Mouse (Mus musculus) kidney, adult 2 months (tissue): ENCODE measurements around the gene Kirrel2. TPM values are rescaled to one million over a fixed set of nuclear protein-coding genes. Genes with fewer than 3 reads are reported as not detected.

Source experiments
- DNase-seq: peaks from one replicate; pipeline ENCODE4 v3.0.0; 2021
- H3K27ac ChIP-seq: fragments of 200-500 bp; 2 replicates; pipeline ENCODE4 v1.5.1; 2012; ENCODE audit warnings: low read depth, low read length, control low read depth, inconsistent platforms; ENCODE audit not compliant: insufficient read depth
- H3K27me3 ChIP-seq: fragments of 200-500 bp; replicated peaks from 2 replicates; pipeline ENCODE4 v1.6.1; 2012; ENCODE audit warnings: mild to moderate bottlenecking, moderate library complexity, low read length, inconsistent platforms; ENCODE audit not compliant: control insufficient read depth, insufficient read depth
- H3K36me3 ChIP-seq: fragments of 200-500 bp; 2 replicates; pipeline ENCODE4 v1.6.1; 2012; ENCODE audit warnings: mild to moderate bottlenecking, moderate library complexity, low read length, inconsistent platforms; ENCODE audit not compliant: control insufficient read depth, insufficient read depth
- H3K4me1 ChIP-seq: fragments of 200-500 bp; 2 replicates; pipeline ENCODE4 v1.6.1; 2011; ENCODE audit warnings: low read length; ENCODE audit not compliant: control insufficient read depth, insufficient read depth
- H3K4me3 ChIP-seq: fragments of 200-500 bp; 2 replicates; pipeline ENCODE4 v1.5.1; 2011; ENCODE audit warnings: mild to moderate bottlenecking, low read depth, low read length, control low read depth; ENCODE audit not compliant: insufficient read depth
- CTCF ChIP-seq: fragments of 200-500 bp; conservative IDR thresholded peaks from 2 replicates; pipeline ENCODE4 v1.5.1; 2011; ENCODE audit warnings: low read depth, mild to moderate bottlenecking, control low read depth, low read length, moderate library complexity, mixed read lengths; ENCODE audit not compliant: insufficient read depth, insufficient read length
- POLR2A ChIP-seq: fragments of 200-500 bp; IDR thresholded peaks from one replicate; pipeline ENCODE4 v1.6.1; 2011; ENCODE audit warnings: low read depth, low read length, control low read depth
- WGBS: fragments of 180-500 bp; shearing (Covaris S2); methylation state at CpG from one replicate; pipeline ENCODE4 v1.1.7; 2018; 5-methylcytosine and 5-hydroxymethylcytosine counted together
- polyA plus RNA-seq: library from polyadenylated mRNA; depleted of rRNA; stranded (reverse); fragments of >200 nt; gene quantifications from 2 replicates; pipeline ENCODE4 v1.2.3, GENCODE M21; 2012; rRNA removed

Gene Kirrel2
- polyA plus RNA-seq, 1 experiment = 0.30 TPM

- Histone ChIP-seq H3K36me3 (no peaks in the 10 kb centered on the region), H3K27ac (no peak overlapping the region), H3K27me3 (no peaks in the 10 kb centered on the region), H3K4me1 (no peaks in the 10 kb centered on the region), H3K4me3 (no peak overlapping the region)
- DNase-seq = no peak
- WGBS = 51% methylated on average over 4 of the region's 4 CpGs
- no peak for TF ChIP-seq CTCF
- TF ChIP-seq POLR2A = no peak
Measured at GRCm38 (mm10) chr7:30412735-30413147, 44.7 kb downstream of the Kirrel2 start.

- no peak for TF ChIP-seq CTCF
- no peak for TF ChIP-seq POLR2A
- no peak for DNase-seq
- Histone ChIP-seq H3K36me3 (no peaks in the 10 kb centered on the region), H3K4me1 (no peaks in the 10 kb centered on the region), H3K4me3 (no peak overlapping the region), H3K27me3 (no peaks in the 10 kb centered on the region; the same call in 1 of the 2 replicates), H3K27ac (no peak overlapping the region)
- WGBS = 76% methylated on average over 3 of the region's 3 CpGs
Measured at GRCm38 (mm10) chr7:30411023-30411422, 46.5 kb downstream of the Kirrel2 start.

- no peak for DNase-seq
- WGBS = 29% methylated on average over 2 of the region's 2 CpGs
- no peak overlapping the region for H3K27ac ChIP-seq
- TF ChIP-seq POLR2A (no peak), CTCF (no peak)
- no peaks in the 10 kb centered on the region for H3K4me1 ChIP-seq
- H3K4me3 ChIP-seq = no peak overlapping the region
- H3K27me3 ChIP-seq = no peaks in the 10 kb centered on the region; the same call in 1 of the 2 replicates
- H3K36me3 ChIP-seq = no peaks in the 10 kb centered on the region
Measured at GRCm38 (mm10) chr7:30409789-30410188, 47.7 kb downstream of the Kirrel2 start.

DNA sequence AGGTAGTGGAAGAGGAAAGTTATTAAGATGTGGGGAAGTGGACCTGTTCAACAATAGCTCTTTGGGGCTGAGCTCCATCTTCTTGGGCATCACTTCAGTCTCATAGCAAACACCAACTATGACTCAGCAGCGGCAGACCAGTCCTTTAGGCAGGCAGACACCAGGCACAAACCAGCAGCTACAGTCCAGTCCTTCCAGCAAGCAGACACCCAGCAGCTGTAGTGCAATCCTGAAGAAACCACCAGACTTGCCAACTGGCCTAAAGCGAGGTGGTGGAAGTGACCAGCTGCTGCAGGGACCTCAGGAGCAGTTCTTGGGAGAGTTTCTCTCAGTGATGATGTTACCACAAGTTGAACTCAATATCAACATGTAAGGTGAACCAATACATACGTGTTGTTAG lies 48.9 kb downstream of the Kirrel2 start:
- DNase-seq = no peak
- Histone ChIP-seq H3K36me3 (no peaks in the 10 kb centered on the region), H3K27me3 (no peaks in the 10 kb centered on the region; the same call in 1 of the 2 replicates), H3K4me1 (no peaks in the 10 kb centered on the region), H3K4me3 (no peak overlapping the region), H3K27ac (no peak overlapping the region)
- WGBS = 85% methylated on average over 3 of the region's 3 CpGs
- TF ChIP-seq CTCF (no peak), POLR2A (no peak)

DNA sequence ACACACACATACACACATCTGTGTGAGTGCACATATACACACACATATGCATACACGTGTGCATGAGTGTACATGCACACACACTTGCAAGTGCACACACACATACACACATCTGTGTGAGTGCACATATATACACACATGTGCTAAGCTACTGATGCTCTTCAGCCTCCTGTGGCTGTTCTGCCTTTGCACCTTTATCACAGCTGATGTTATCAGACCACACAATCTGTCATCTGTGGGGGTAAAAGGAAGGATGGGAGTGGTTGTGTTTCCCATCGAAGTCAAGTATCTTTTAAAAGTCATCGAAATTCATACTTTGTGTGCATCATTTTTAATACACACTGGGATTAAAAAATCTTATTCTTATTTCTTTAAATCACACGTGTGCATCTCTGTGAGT lies 55.1 kb downstream of the Kirrel2 start:
- TF ChIP-seq CTCF = no peak
- TF ChIP-seq POLR2A = no peak
- no peak overlapping the region for H3K27ac ChIP-seq
- no peaks in the 10 kb centered on the region for H3K36me3 ChIP-seq
- no peaks in the 10 kb centered on the region for H3K27me3 ChIP-seq
- no peak overlapping the region for H3K4me3 ChIP-seq
- DNase-seq = no peak
- 69% methylated on average over 4 of the region's 4 CpGs for WGBS
- H3K4me1 ChIP-seq = no peaks in the 10 kb centered on the region

GRCm38 (mm10) chr7:30399671-30400070 lies 57.8 kb downstream of the Kirrel2 start:
- DNase-seq = no peak
- H3K4me3 ChIP-seq = no peak overlapping the region
- H3K4me1 ChIP-seq = no peaks in the 10 kb centered on the region
- H3K27ac ChIP-seq = no peak overlapping the region
- WGBS = 31% methylated on average over 7 of the region's 7 CpGs
- no peaks in the 10 kb centered on the region for H3K36me3 ChIP-seq
- H3K27me3 ChIP-seq = no peaks in the 10 kb centered on the region
- TF ChIP-seq POLR2A (no peak), CTCF (no peak)

Other genes starting within 250 kb of the Kirrel2 start
- gene Polr2i, start 225.7 kb downstream of the Kirrel2 start, polyA plus RNA-seq = 187 and 196 TPM in 2 replicates
- 51.8 and 72.2 TPM in 2 replicates for gene Tbcb, start 225.4 kb downstream of the Kirrel2 start, polyA plus RNA-seq
- 0.19 and 0.27 TPM in 2 replicates for gene Ovol3, start 222.0 kb downstream of the Kirrel2 start, polyA plus RNA-seq
- 0.11 TPM in 1 of 2 replicates, not detected in the other for gene Thap8, start 177.6 kb downstream of the Kirrel2 start, polyA plus RNA-seq
- 5.8 and 7.2 TPM in 2 replicates for gene Wdr62, start 177.3 kb downstream of the Kirrel2 start, polyA plus RNA-seq
- gene Clip3, start 166.0 kb downstream of the Kirrel2 start, polyA plus RNA-seq = 4.2 and 4.9 TPM in 2 replicates
- 99.0 and 122 TPM in 2 replicates for gene Alkbh6, start 149.0 kb downstream of the Kirrel2 start, polyA plus RNA-seq
- gene Syne4, start 142.9 kb downstream of the Kirrel2 start, polyA plus RNA-seq = 162 and 170 TPM in 2 replicates
- 0.42 and 1.1 TPM in 2 replicates for gene E130208F15Rik, start 135.9 kb downstream of the Kirrel2 start, polyA plus RNA-seq
- gene Sdhaf1, start 133.8 kb downstream of the Kirrel2 start, polyA plus RNA-seq = 26.4 and 27.3 TPM in 2 replicates
- gene Lrfn3, start 94.9 kb downstream of the Kirrel2 start, polyA plus RNA-seq = 9.6 and 11.6 TPM in 2 replicates
- 51.3 and 83.0 TPM in 2 replicates for gene Tyrobp, start 43.9 kb downstream of the Kirrel2 start, polyA plus RNA-seq
- 3.7 and 12.0 TPM in 2 replicates for gene Hcst, start 37.8 kb downstream of the Kirrel2 start, polyA plus RNA-seq
- gene Nfkbid, start 36.0 kb downstream of the Kirrel2 start, polyA plus RNA-seq = 1.8 and 3.1 TPM in 2 replicates
- 13.0 and 14.2 TPM in 2 replicates for gene Aplp1, start 12.2 kb downstream of the Kirrel2 start, polyA plus RNA-seq
- gene Nphs1, start 625 bp upstream of the Kirrel2 start, polyA plus RNA-seq = 39.9 and 41.1 TPM in 2 replicates
- 218 and 246 TPM in 2 replicates for gene Prodh2, start 35.9 kb upstream of the Kirrel2 start, polyA plus RNA-seq
- gene Arhgap33, start 77.4 kb upstream of the Kirrel2 start, polyA plus RNA-seq = 7.4 and 7.8 TPM in 2 replicates
- 21.6 and 50.4 TPM in 2 replicates for gene Hspb6, start 94.5 kb upstream of the Kirrel2 start, polyA plus RNA-seq
- gene Proser3, start 94.6 kb upstream of the Kirrel2 start, polyA plus RNA-seq = 7.1 and 8.5 TPM in 2 replicates
- gene Lin37, start 102.1 kb upstream of the Kirrel2 start, polyA plus RNA-seq = 29.0 and 33.8 TPM in 2 replicates
- gene U2af1l4, start 105.6 kb upstream of the Kirrel2 start, polyA plus RNA-seq = 47.9 and 54.5 TPM in 2 replicates
- gene Gm49396, start 105.7 kb upstream of the Kirrel2 start, polyA plus RNA-seq = 1.5 and 1.9 TPM in 2 replicates
- 168 and 223 TPM in 2 replicates for gene Psenen, start 105.9 kb upstream of the Kirrel2 start, polyA plus RNA-seq
- gene Igflr1, start 107.7 kb upstream of the Kirrel2 start, polyA plus RNA-seq = 5.2 and 5.4 TPM in 2 replicates
- 26.7 and 31.6 TPM in 2 replicates for gene Kmt2b, start 131.0 kb upstream of the Kirrel2 start, polyA plus RNA-seq
- gene Zbtb32, start 141.2 kb upstream of the Kirrel2 start, polyA plus RNA-seq = 1.3 and 1.4 TPM in 2 replicates
- gene Upk1a, start 155.2 kb upstream of the Kirrel2 start, polyA plus RNA-seq = 23.6 and 34.5 TPM in 2 replicates
- gene Cox6b1, start 168.5 kb upstream of the Kirrel2 start, polyA plus RNA-seq = 1,228 and 1,575 TPM in 2 replicates
- not detected in 2 replicates for gene Etv2, start 178.2 kb upstream of the Kirrel2 start, polyA plus RNA-seq
- 46.0 and 51.4 TPM in 2 replicates for gene Rbm42, start 192.6 kb upstream of the Kirrel2 start, polyA plus RNA-seq
- gene Haus5, start 207.3 kb upstream of the Kirrel2 start, polyA plus RNA-seq = 8.9 and 9.1 TPM in 2 replicates
- not detected in 2 replicates for gene Pmis2, start 213.9 kb upstream of the Kirrel2 start, polyA plus RNA-seq
- 0.96 and 1.4 TPM in 2 replicates for gene 2200002J24Rik, start 241.2 kb upstream of the Kirrel2 start, polyA plus RNA-seq